Mouse (Mus musculus): Measurements from ENCODE around the gene Sigirr.

Gene Sigirr

GRCm38 (mm10) chr7:141096649-141097056 is 3.7 kb downstream of the Sigirr start:
- 57% methylated on average over 6 of the region's 6 CpGs for WGBS

DNA sequence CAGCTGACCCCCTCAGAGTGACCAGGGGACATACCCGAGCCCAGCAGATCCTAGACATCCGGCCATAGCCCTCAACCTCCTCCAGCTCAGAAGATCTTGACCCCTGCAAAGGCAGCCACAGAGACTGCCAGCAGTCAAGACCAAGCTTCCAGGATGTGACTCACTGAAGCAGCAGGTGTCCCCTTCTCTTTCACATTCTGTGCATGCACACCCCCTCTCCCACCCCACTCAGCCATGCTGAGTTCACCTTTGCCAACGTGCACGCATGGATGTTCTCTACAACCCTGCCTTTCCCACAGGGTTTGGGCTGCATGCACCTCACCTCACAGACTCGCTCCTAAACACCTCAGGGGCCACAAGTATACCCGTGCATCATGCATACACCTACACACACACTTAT is 4.4 kb downstream of the Sigirr start:
- 75% methylated on average over 6 of the region's 6 CpGs for WGBS

- WGBS: 78% methylated on average over 15 of the region's 15 CpGs
These were observed 5.7 kb downstream of the Sigirr start for GRCm38 (mm10) chr7:141094487-141095205.

DNA sequence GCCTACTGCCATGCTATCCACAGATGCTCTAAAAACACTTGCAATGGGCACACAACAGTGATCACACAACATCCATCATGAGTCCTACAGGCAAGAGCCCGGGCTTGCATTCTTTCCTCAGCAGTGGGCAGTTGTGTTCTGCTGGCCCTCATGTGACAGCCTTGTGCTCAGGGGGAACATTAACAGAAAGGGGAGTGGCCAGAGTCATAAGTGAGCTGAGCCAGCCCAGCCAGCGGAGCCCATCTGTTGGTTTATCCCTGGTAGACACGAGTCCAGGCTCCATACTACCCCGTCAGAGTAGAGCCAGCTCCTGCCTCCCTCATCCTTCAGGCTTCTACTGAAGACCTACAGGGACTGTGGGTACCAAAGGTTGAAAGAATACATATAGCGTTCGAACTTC is 6.4 kb downstream of the Sigirr start:
- 97% methylated on average over 6 of the region's 6 CpGs for WGBS

GRCm38 (mm10) chr7:141092051-141092735 is 8.2 kb downstream of the Sigirr start:
- WGBS: 25% methylated on average over 37 of the region's 37 CpGs

DNA sequence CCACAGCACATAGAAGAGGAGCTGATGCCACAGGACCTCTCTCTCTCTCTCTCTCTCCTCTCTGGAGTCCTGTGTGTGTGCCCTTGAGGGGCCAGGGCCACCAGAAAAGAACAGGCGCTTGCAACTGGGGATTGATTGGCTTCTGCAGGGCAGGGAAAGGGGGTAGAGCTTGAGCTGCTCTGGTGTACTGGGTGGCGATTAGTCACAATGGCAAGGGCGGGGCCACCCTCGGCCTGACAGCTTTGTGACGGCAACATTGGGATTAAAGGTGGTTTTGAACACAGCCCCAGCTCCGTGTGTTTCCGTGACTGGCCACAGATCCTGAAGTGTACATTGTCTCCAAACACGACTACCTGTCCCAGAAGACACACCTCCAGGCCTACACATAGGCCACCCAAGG is 10.1 kb downstream of the Sigirr start:
- 79% methylated on average over 8 of the region's 8 CpGs for WGBS

GRCm38 (mm10) chr7:141088473-141088872 is 11.9 kb downstream of the Sigirr start:
- WGBS: 39% methylated on average over 18 of the region's 18 CpGs

DNA sequence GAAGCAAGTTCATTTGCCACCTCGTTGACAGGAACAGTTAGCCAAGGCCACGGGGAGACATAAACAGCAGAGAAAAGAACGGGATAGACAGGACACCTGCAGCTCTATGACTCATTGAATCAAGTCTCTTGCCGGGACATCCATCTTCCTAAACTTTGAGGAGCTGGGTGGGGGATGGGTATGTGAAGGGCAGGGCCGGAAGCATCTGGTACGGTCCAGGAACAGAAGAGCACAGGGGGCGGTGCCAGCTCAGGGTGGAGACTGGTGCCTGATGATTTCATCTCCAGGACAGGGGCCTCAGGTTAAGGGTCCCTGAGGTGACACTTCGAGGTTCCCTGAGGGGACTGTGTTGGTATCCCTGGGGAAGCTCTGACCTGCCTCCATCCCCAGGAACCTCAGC is 12.5 kb downstream of the Sigirr start:
- WGBS: 52% methylated on average over 8 of the region's 8 CpGs

GRCm38 (mm10) chr7:141079481-141080449 is 20.6 kb downstream of the Sigirr start:
- 53% methylated on average over 34 of the region's 34 CpGs for WGBS

GRCm38 (mm10) chr7:141078876-141079275 is 21.5 kb downstream of the Sigirr start:
- 90% methylated on average over 4 of the region's 4 CpGs for WGBS

- WGBS: 93% methylated on average over 15 of the region's 15 CpGs
These were observed 22.5 kb downstream of the Sigirr start, which contains the start of gene Pkp3 for GRCm38 (mm10) chr7:141077841-141078240. Gene Pkp3 (plus strand): TSS chr7:141078218.

DNA sequence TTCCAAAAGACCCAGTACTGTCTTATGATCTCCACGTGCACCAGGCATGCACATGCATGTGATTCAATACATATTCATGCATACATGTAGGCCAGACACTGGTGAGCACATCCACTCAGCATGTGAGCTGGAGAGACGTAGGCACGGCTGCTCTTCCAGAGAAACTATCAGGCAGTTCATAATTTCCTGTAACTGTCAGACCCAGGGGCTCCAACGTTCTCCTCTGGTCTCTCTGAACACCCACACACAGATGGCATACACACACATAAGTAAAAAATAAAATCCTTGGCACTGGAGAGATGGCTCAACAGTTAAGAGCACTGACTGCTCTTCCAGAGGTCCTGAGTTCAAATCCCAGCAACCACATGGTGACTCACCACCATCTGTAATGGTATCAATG is 26.6 kb downstream of the Sigirr start:
- 48% methylated on average over 4 of the region's 4 CpGs for WGBS

DNA sequence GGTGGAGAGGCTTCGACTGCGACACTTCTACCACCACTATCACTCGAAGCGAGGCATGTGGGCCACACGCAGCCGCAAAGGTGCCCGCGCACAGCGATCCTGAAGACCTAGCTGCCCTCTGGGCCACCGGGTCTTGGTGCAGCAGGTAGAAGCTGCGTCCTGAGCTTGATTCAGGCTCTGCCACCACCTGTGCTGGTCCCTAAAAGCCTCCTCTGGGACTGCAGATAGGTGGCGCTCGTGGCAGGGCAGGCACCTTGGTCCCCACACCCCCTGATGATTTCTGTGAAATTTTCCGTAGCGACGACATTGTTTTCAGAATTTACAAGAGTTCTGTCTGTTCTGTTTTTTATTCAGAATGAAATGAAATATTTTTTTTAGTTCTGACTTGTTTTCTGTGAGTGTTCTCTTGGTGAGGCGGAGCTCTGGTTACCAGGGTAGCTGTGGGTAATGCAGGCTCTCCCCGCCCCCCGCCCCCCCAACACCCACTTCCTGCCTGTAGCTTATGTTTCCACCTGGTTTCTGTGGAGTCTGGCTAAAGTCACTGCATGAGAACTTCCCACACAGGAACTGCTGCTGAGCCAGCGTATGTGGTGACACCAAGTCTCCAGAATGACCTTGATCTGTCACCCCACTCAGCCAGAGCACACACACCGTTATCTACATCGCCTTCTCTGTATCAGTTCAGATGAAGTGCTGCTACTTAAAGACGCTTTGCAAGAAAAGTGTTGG is 28.2 kb downstream of the Sigirr start:
- 30% methylated on average over 23 of the region's 23 CpGs for WGBS

- WGBS: 1% methylated on average over 51 of the region's 51 CpGs
These were observed 30.1 kb downstream of the Sigirr start for GRCm38 (mm10) chr7:141070058-141070862.

DNA sequence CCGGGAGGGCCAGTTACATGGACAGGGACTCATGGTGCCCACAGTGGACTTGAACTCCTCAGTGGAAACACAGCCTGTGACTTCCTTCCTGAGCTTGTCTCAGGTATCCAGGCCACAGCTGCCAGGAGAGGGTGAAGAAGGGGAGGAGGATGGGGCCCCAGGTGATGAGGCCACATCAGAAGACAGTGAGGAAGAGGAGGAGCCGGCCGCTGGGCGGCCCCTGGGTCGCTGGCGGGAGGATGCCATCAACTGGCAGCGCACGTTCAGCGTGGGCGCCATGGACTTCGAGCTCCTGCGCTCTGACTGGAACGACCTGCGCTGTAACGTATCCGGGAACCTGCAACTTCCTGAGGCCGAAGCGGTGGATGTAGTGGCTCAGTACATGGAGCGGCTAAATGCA is 32.0 kb downstream of the Sigirr start:
- 81% methylated on average over 19 of the region's 19 CpGs for WGBS

GRCm38 (mm10) chr7:141064576-141064975 is 35.8 kb downstream of the Sigirr start:
- WGBS: 71% methylated on average over 7 of the region's 7 CpGs

DNA sequence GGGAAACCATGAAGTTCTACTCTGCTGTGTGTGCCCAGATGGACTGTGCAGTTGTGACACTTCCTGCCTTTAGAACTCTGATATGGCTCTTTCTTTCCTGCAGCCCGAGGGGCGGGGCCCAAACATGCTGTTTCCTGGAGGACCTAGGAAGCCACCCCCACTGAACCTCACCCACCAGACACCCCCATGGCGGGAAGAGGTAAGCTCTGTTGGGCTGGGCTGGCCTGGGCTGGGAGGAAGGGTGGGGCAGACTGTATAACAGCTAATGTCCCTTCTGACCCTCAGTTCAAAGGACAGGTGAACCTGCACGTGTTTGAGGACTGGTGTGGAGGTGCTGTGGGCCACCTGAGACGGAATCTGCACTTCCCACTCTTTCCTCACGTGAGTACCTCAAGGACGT is 36.2 kb downstream of the Sigirr start:
- WGBS: 63% methylated on average over 7 of the region's 7 CpGs

DNA sequence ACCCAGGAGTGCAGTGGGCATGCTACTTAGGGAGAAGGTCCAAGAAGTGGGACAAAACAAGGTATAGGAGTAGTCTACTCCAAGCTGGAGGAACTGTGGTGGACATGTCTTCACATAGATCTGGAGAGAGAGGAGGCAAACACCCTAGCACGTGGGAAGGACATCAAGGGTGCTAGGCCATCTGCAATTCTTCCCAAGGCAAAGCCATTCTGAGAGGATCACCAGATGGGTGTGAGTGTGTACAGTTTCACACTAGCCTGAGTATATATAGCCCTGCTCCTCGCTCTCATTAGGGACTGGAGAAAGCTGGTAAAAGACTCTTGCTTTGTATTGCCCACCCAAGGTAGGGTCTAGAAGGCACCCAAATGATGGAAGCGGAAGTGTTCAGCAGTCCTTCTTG is 37.0 kb downstream of the Sigirr start:
- WGBS: 57% methylated on average over 3 of the region's 3 CpGs

DNA sequence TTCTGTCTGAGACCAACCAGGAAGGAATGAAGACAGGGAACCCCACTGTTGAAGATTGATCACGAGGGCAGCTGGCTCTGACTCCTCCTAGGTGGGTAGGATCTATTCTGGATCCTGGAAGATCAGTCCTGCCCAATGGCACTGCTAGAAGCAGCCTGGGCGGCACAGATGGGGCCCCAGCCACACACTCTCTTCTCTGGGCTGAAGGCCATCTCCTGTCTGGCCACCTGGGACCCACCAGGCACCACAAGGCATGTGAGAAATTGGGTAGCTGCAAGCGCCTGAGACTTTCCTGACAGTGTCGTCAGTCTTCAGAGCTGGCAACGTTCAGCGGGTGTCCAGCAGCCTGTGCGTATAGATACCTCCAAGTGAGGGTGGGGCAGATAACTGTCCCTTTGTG is 37.8 kb downstream of the Sigirr start:
- WGBS: 38% methylated on average over 7 of the region's 7 CpGs

GRCm38 (mm10) chr7:141061269-141061692 is 39.1 kb downstream of the Sigirr start:
- 2% methylated on average over 37 of the region's 37 CpGs for WGBS
